Mouse (Mus musculus): ENCODE results near the gene Zfp36l3. TPM values are rescaled to one million over a fixed set of nuclear protein-coding genes. Genes with fewer than 3 reads are reported as not detected.
"Not testable (repeated sequence)": the region's sequence is repeated elsewhere in the genome, so short reads cannot be mapped to it uniquely, and the experiment has no call there.

Gene Zfp36l3
- polyA plus RNA-seq (2017; shearing (Covaris generic)) = not detected

DNA sequence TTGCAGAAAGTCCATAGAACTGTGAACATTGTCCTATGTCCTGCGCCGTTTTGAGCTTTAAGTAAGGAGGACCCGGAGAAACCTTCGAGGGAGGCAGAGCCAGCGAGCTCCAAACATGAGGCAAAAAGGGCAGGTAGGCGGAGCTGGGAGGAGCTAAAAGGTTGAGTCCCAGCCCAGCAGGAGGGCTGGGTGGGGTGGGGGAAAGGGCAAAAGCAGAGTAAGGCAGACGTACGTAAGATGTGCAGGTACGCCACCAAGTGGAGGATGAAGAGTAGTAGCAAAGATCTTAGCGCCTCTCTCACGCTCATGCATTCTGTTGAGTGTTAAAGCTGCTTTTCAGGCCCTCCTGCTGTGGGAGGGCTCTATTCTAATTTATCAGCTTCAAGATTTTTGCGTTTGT is at the start of gene Zfp36l3:
TSS of gene Zfp36l3 (minus strand) at position 119 of the 400 bp plus-strand sequence.
- ATAC-seq = no peak

DNA sequence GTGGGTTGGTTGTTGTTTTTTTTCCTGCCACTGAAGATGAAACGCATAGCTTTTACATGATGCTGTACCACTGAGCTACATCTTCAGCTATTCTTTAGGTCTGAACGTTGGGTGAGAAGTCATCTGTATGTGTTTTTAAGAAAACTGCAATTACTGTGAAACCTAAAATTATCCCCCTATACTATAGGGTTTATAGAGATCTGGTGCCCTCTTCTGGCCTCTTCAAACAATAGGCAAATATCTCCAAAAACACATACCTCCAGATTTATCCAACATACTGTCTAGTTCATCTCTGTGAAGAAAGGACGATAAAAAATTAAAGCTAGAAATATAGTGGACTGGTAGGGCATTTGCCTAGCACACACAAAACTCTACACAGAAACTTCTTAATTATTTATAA is 22.9 kb upstream of the Zfp36l3 start:
- ATAC-seq = no peak

DNA sequence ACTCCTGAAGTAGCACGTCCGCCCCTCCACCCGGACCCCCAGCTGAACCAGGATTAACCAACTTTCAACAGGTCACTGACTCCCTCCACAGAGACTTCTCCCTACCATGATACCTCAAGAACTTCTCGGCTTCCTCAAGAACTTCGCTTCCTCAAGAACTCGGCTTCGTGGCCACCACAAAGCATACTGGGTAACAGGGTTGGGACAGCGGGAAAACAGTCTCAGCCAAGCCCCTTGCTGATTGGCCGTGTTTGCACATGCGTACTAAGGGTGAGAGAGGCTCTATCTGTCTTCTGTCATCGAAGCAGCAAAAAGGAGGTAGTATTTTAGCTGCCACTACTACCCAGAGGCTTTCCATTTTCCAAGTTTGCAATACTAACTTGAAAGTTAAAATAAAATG is 21.3 kb upstream of the Zfp36l3 start, which contains the start of gene Xlr:
TSS of gene Xlr (minus strand) at position 188 of the 400 bp plus-strand sequence.
- not testable (repeated sequence) for ATAC-seq

DNA sequence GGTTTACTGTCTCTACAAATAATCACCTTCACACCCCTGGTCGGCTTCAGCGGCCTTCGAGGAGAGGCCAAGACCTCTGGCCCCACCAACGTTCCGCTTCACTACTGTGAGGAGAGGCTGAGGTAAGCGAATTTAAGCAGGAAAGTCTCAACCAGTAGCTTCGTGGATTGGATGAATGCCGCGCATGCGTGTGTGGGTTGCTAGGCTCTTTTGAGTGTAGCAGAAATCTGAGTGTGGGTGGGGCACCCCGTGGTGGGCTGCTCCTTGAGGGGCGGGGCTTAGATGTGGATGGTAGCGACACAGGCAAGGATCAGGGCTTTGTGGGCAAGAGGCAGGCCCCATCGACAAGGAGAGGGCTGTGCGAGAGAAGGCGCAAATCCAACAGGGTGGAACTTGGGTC is 18.5 kb downstream of the Zfp36l3 start, which contains the start of gene 1700013H16Rik:
TSS of gene 1700013H16Rik (minus strand) at position 96 of the 400 bp plus-strand sequence.
- no peak for ATAC-seq

DNA sequence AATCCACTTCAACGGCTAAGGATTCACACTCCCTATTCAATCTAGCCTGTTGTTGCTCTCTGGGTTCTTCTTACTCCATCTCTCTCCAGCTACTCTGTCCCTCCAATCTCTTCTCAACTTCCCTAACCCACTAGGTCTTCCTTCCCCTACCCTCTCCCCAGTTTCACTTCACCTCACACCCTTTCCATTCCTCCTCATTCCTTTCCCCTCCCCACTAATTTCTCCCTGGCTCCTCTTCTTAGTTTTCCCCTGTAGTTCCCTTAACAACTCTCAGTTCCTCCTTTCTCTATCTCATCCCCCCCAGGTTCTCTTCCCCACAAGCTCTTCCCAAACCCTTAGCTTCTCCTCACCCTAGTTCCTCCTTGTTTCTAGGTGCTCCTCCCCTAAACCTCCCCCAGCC is 23.3 kb downstream of the Zfp36l3 start:
- ATAC-seq = no peak

DNA sequence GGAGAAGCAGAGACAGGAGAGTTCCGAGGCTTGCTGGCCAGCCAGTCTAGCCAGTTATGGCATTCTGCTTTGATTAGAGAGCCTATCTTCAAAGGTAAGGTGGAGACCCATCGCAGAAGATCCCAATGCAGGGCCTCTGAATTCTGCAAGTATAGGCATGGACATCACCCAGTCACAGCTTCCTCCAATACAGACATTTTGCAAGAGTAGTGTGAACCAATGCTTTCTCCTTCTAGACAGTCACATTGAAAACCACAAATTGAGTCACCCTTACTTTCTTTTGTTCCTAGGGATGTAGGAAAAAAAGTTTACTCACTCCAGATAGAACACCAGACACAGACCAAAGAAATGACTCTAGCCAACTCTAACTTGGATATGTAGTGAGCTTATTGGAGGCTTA is 47.2 kb downstream of the Zfp36l3 start:
- ATAC-seq = no peak

DNA sequence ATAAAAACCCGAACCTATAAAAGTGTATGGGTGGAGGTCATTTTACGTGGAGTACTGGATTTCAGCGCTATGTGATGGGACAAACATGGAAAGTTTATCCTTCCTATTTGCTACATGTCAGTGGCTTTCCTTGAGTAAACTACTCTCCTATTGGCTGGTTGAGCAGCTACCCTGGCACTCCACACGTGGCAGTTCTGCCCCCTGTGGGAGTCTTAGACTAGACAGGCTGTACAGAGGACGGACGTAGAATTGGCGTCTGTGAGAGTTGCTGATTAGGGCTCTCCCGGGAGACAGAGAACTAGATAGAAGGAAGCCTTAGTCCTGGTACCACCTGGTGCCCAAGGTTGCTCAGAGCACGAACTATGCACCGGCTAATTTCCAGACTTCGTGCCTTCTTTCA is 51.6 kb downstream of the Zfp36l3 start, which contains the start of gene 4930502E18Rik:
TSS of gene 4930502E18Rik (plus strand) at position 231 of the 400 bp plus-strand sequence.
- no peak for ATAC-seq

Other genes starting within 250 kb of the Zfp36l3 start
- 10 to 100 TPM; 20.6 to 49.1 (median 33.3) TPM for gene Rtl8c, start 168.4 kb downstream of the Zfp36l3 start, polyA plus RNA-seq (2017; shearing (Covaris generic))
- not detected for gene Gm14597, start 167.4 kb downstream of the Zfp36l3 start, polyA plus RNA-seq (2017; shearing (Covaris generic))
- 10 to 100 TPM; 10.8 to 16.7 (median 12.2) TPM for gene Rtl8a, start 132.7 kb downstream of the Zfp36l3 start, polyA plus RNA-seq (2017; shearing (Covaris generic))
- gene Rtl8b, start 106.0 kb downstream of the Zfp36l3 start, polyA plus RNA-seq (2017; shearing (Covaris generic)) = 10 to 100 TPM in 2 of 3 experiments, 1 to 10 TPM in 1; 9.5 to 10.3 (median 10.2) TPM
- not detected for gene 4930502E18Rik, start 51.6 kb downstream of the Zfp36l3 start, polyA plus RNA-seq (2017; shearing (Covaris generic))
- gene 1700013H16Rik, start 18.6 kb downstream of the Zfp36l3 start, polyA plus RNA-seq (2017; shearing (Covaris generic)) = not detected
- 1 to 10 TPM in 1 of 3 experiments, under 1 TPM in 1, not detected in 1; 0.87 to 6.7 TPM for gene Xlr, start 21.3 kb upstream of the Zfp36l3 start, polyA plus RNA-seq (2017; shearing (Covaris generic))

Data from inflammation-experienced regulatory T-cells, adult 6 months (primary cell).